Mouse (Mus musculus) C2C12 (cell line): ENCODE measurements around the gene Pik3ap1. TPM values are rescaled to one million over a fixed set of nuclear protein-coding genes. Genes with fewer than 3 reads are reported as not detected.

Source experiments
- H3K27me3 ChIP-seq: one replicate; pipeline ENCODE4 v1.6.1; 2011; ENCODE audit not compliant: control insufficient read depth, insufficient read depth, insufficient read length
- H3K36me3 ChIP-seq: one replicate; pipeline ENCODE4 v1.6.1; 2011; ENCODE audit not compliant: control insufficient read depth, insufficient read depth
- H3K4me3 ChIP-seq: one replicate; pipeline ENCODE4 v1.5.1; 2011; ENCODE audit warnings: mild to moderate bottlenecking, control low read depth; ENCODE audit not compliant: poor library complexity, insufficient read depth, severe bottlenecking
- H3K79me2 ChIP-seq: one replicate; pipeline ENCODE4 v1.6.1; 2011; ENCODE audit not compliant: control insufficient read depth, insufficient read depth
- H3K79me3 ChIP-seq: one replicate; pipeline ENCODE4 v1.6.1; 2011; ENCODE audit warnings: low read depth, control low read depth
- H3ac ChIP-seq: one replicate; pipeline ENCODE3; 2011; ENCODE audit warnings: low read depth; ENCODE audit not compliant: control insufficient read depth, insufficient read length
- CEBPB ChIP-seq: IDR thresholded peaks from one replicate; pipeline ENCODE4 v1.6.1; 2011; ENCODE audit warnings: low read depth, mild to moderate bottlenecking, control low read depth, moderate library complexity
- CTCF ChIP-seq: IDR thresholded peaks from one replicate; pipeline ENCODE4 v1.5.1; 2011; ENCODE audit not compliant: control insufficient read depth, insufficient read depth, insufficient read length
- FOSL1 ChIP-seq: IDR thresholded peaks from one replicate; pipeline ENCODE4 v1.8.0; 2011; ENCODE audit warnings: mild to moderate bottlenecking, low read length; ENCODE audit not compliant: poor library complexity, insufficient read depth, severe bottlenecking
- MAX ChIP-seq: IDR thresholded peaks from one replicate; pipeline ENCODE4 v1.6.1; 2011; ENCODE audit warnings: mild to moderate bottlenecking, control low read depth
- MYOD1 ChIP-seq: IDR thresholded peaks from one replicate; pipeline ENCODE4 v1.6.1; 2011; ENCODE audit warnings: low read depth; ENCODE audit not compliant: control insufficient read depth, insufficient read length
- MYOG ChIP-seq: IDR thresholded peaks from one replicate; pipeline ENCODE4 v1.6.1; 2011; ENCODE audit not compliant: control insufficient read depth, insufficient read length; ENCODE audit errors: extremely low read depth
- USF1 ChIP-seq: IDR thresholded peaks from one replicate; pipeline ENCODE4 v1.6.1; 2011; ENCODE audit warnings: low read depth, mild to moderate bottlenecking, control low read depth, moderate library complexity
- polyA plus RNA-seq: library from polyadenylated mRNA; unstranded; fragments of >200 nt; fragmentation: generic; extraction: Trizol; gene quantifications from one replicate; pipeline ENCODE4 v1.2.1, GENCODE M21; 2012; ENCODE audit warnings: missing spikeins

Pik3ap1 gene
- polyA plus RNA-seq, 1 experiment, result 0.01 TPM

DNA sequence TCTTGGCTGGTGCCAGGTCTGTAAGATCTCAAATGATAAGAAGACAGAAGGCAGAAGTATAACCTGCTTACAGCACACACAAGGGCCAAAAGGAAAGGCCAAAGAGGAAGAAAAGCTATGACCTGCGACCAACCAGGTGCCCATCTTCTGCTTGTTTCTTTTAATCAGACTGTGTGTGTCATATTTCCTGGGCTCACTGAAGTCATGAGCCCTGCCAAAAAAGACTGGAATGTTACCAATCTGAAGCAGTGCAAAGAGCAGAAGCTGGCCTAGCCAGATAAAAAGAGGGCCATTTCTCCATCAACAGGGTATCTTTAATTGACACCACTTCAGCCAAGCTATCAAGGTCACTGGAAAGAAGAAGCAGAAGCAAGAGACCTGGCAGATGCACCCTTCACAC, 9.8 kb downstream of the Pik3ap1 start:
- Histone ChIP-seq H3K79me3 (no peaks in the 10 kb centered on the region), H3ac (no peak overlapping the region), H3K4me3 (no peak overlapping the region), H3K79me2 (no peaks in the 10 kb centered on the region), H3K27me3 (peaks cover 29% of the 10 kb centered on the region), H3K36me3 (no peaks in the 10 kb centered on the region)
- TF ChIP-seq MAX, result no peak
- no peak for TF ChIP-seq MYOD1
- no peak for TF ChIP-seq MYOG

DNA sequence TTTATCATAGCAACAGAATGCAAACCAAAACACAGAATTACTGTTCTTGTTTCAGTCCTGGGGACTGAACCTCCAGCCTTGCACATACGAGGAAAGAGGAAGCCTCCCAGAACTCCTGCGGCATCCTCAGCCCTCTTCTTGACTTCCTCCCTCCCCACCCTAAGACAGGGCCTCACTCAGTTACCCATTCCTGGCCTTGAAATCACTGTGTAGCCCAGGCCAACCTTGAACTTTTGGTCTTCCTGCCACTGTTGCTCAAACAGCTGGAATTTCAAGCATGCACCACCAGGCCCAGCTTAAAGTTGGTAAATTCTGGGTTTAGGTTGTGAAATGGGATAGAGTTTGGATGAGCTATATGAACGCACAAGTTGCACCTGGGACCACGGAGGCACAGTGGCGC, 10.2 kb downstream of the Pik3ap1 start:
- Histone ChIP-seq H3K36me3 (no peaks in the 10 kb centered on the region), H3K79me2 (no peaks in the 10 kb centered on the region), H3K79me3 (no peaks in the 10 kb centered on the region), H3K27me3 (peaks cover 33% of the 10 kb centered on the region), H3K4me3 (no peak overlapping the region), H3ac (no peak overlapping the region)
- TF ChIP-seq CTCF (no peak), CEBPB (no peak), MYOG (no peak), MYOD1 (no peak), MAX (no peak), USF1 (no peak), FOSL1 (no peak)

DNA sequence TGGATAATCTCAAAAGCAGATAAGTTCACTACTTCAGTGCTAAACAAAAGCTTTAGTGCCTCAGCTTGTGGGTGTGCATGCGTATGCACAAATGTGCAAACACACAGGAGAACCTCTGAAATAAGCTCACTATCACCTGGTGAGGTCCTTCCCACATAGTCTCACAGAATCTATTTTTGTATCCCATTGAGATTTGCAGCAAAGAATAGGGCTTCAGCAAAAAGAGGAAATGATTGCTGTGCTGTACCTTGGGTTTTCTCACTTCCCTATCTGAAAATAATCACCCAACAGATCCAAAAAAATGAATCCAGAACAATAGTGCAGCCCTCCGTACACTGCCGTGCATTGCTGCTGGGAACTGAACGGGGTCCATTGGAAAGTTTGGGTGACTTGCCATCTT, 12.6 kb downstream of the Pik3ap1 start:
- Histone ChIP-seq H3K27me3 (peaks cover 46% of the 10 kb centered on the region), H3K36me3 (no peaks in the 10 kb centered on the region), H3K4me3 (no peak overlapping the region), H3ac (no peak overlapping the region), H3K79me3 (no peaks in the 10 kb centered on the region), H3K79me2 (no peaks in the 10 kb centered on the region)
- TF ChIP-seq FOSL1 (no peak), MAX (no peak), USF1 (no peak), MYOG (no peak), CEBPB (no peak), CTCF (no peak), MYOD1 (no peak)

GRCm38 (mm10) chr19:41371373-41371772, 13.5 kb downstream of the Pik3ap1 start:
- no peaks in the 10 kb centered on the region for H3K79me3 ChIP-seq
- no peak overlapping the region for H3ac ChIP-seq
- no peaks in the 10 kb centered on the region for H3K79me2 ChIP-seq
- no peak overlapping the region for H3K4me3 ChIP-seq
- peaks cover 45% of the 10 kb centered on the region for H3K27me3 ChIP-seq
- no peaks in the 10 kb centered on the region for H3K36me3 ChIP-seq
- no peak for TF ChIP-seq CEBPB

- H3ac ChIP-seq, result no peak overlapping the region
- H3K4me3 ChIP-seq, result no peak overlapping the region
- no peaks in the 10 kb centered on the region for H3K79me2 ChIP-seq
- H3K79me3 ChIP-seq, result no peaks in the 10 kb centered on the region
- TF ChIP-seq MYOG, result no peak
- no peak for TF ChIP-seq MAX
- no peak for TF ChIP-seq CTCF
- TF ChIP-seq CEBPB, result no peak
- TF ChIP-seq USF1, result no peak
- no peak for TF ChIP-seq FOSL1
- TF ChIP-seq MYOD1, result no peak
- peaks cover 32% of the 10 kb centered on the region for H3K27me3 ChIP-seq
- H3K36me3 ChIP-seq, result no peaks in the 10 kb centered on the region
Measured at GRCm38 (mm10) chr19:41369557-41370460, 15.1 kb downstream of the Pik3ap1 start.

DNA sequence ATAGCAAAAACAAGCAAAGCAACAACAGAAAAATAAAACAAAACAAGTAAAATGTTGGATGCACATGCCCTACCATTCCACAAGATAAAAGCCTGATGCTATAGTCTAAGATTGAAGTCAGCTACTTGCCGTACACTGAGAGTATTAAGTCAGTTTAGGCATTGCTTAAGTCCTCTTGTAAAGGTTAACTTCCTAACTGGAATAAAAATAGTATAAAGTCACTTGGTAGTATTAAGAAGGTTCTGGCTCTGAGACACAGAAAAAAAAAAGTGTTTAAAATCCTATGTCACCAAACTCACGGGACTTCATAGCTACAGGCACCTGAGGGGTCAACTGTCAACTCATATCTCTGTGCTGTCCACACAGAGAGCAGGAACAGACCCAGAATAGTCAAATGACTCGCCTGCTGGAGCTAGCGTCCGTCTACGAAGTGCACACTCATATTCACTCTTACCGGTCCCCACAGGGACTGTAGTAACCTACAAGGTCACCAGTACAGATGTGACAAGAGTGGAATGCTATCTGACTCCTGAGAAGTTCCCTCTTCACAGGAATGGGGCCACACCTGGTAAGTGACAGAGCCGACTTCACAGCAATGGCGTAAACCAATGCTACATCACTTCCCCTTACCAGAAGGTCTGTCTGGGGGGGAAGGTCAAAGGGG, 17.9 kb downstream of the Pik3ap1 start:
- Histone ChIP-seq H3K79me3 (no peaks in the 10 kb centered on the region), H3ac (no peak overlapping the region), H3K36me3 (no peaks in the 10 kb centered on the region), H3K79me2 (no peaks in the 10 kb centered on the region), H3K27me3 (peaks cover 28% of the 10 kb centered on the region), H3K4me3 (no peak overlapping the region)
- TF ChIP-seq MAX (no peak), CEBPB (no peak), MYOG (no peak), CTCF (no peak), MYOD1 (no peak), FOSL1 (no peak)
